Mouse (Mus musculus) lung, adult 2 months (tissue): ENCODE data around the gene Pabpn1.

ENCODE experiments used
- CTCF ChIP-seq: fragments of 200-500 bp; IDR thresholded peaks from 2 replicates; pipeline ENCODE4 v1.5.1; 2011; ENCODE audit warnings: mild to moderate bottlenecking, low read length, control low read depth; ENCODE audit not compliant: insufficient read depth
- POLR2A ChIP-seq: fragments of 200-500 bp; IDR thresholded peaks from 2 replicates; pipeline ENCODE4 v1.6.1; 2011; ENCODE audit warnings: low read depth, mild to moderate bottlenecking, control low read depth, low read length, borderline replicate concordance; ENCODE audit errors: extremely low read depth

DNA sequence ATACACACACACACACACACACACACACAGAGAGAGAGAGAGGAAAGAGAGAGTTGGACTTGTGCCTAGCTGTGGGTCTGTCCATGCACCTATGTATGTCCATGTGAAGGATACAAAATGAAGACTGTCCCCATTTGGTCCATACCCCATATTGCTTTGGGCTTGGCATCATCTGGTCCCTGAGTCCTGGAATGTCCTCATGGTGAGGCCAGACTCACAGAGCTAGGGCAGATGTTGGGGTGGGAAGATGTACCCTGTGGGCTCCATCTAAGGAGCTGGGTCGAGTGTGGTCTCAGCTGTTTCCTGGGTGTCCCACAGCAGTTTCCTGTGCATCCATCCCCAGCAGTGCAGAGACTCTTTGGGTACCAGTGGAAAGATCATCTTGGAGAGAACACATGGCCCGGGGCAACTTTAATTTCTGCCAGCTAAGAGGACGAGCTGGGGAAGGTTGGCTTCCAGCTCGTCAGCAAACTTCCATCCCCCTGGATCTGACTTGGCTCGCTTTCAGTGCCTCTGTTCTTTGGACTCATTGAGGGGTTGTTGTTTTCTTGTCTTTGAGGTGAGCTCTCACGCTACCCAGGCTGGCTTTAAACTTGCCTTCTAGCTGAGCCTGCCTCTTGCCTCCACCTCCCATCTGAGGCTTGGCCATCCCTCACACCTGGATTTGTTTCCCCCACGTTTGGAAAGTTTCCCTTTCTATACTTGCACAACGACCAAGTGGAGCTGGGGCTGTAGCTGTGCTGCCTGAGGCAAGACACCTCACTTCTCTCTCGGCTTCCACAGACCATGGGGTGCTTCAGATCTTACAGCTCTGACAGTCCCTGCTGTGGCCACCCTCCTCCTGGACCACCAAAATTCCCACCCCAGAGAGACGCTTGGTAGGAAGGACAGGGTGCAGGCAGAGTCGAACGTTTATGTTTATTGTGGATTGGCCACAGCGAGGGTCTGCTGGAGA, 49.0 kb downstream of the Pabpn1 start:
- TF ChIP-seq CTCF (no peak), POLR2A (no peak)
